Mouse (Mus musculus) forebrain, embryonic 14.5 days (tissue): Measurements from ENCODE around the gene Gm14597. TPM values are rescaled to one million over a fixed set of nuclear protein-coding genes. Genes with fewer than 3 reads are reported as not detected.
A peak's percentile ranks its signal among the peaks of the same experiment; 100 is the strongest.
"Not testable (repeated sequence)": the region's sequence is repeated elsewhere in the genome, so short reads cannot be mapped to it uniquely, and the experiment has no call there.

ENCODE experiments used
- ATAC-seq: fragments of 200-750 bp; cut with Nextera tagmentation; 2 replicates; pipeline ENCODE4 v1.8.0; 2017; ENCODE audit warnings: mild to moderate bottlenecking, moderate library complexity
- DNase-seq: peaks from one replicate; pipeline ENCODE4 v3.0.0-alpha.2; 2015; ENCODE audit warnings: low spot score
- H3K27ac ChIP-seq: fragments of 300-500 bp; sonication (generic); 2 replicates; pipeline ENCODE4 v1.5.1; 2014; ENCODE audit warnings: low read depth, mild to moderate bottlenecking, control low read depth, low read length, moderate library complexity
- H3K27me3 ChIP-seq: fragments of 300-500 bp; sonication (generic); replicated peaks from 2 replicates; pipeline ENCODE4 v1.6.1; 2014; ENCODE audit warnings: low read length, control low read depth, mixed read lengths; ENCODE audit not compliant: control insufficient read depth, insufficient read depth
- H3K36me3 ChIP-seq: fragments of 300-500 bp; sonication (generic); 2 replicates; pipeline ENCODE4 v1.6.1; 2014; ENCODE audit warnings: low read length, control low read depth; ENCODE audit not compliant: control insufficient read depth, insufficient read depth
- H3K4me1 ChIP-seq: fragments of 300-500 bp; sonication (generic); 2 replicates; pipeline ENCODE4 v1.6.1; 2014; ENCODE audit warnings: antibody characterized with exemption, low read length, control low read depth; ENCODE audit not compliant: control insufficient read depth, insufficient read depth
- H3K4me2 ChIP-seq: fragments of 300-500 bp; sonication (generic); 2 replicates; pipeline ENCODE4 v1.6.1; 2014; ENCODE audit warnings: mild to moderate bottlenecking, control low read depth, low read length
- H3K4me3 ChIP-seq: fragments of 300-500 bp; sonication (generic); 2 replicates; pipeline ENCODE4 v1.5.1; 2014; ENCODE audit warnings: low read depth, low read length, control low read depth
- H3K9ac ChIP-seq: fragments of 300-500 bp; sonication (generic); 2 replicates; pipeline ENCODE4 v1.6.1; 2014; ENCODE audit warnings: mild to moderate bottlenecking, low read length, control low read depth, moderate library complexity
- H3K9me3 ChIP-seq: fragments of 300-500 bp; sonication (generic); replicated peaks from 2 replicates; pipeline ENCODE4 v1.6.1; 2016; ENCODE audit warnings: low read length, control low read depth, mixed read lengths; ENCODE audit not compliant: control insufficient read depth
- WGBS: fragments of 180-500 bp; shearing (Covaris S2); extraction: QIAGEN DNeasy Blood & Tissue Kit; methylation state at CpG from one replicate; pipeline ENCODE4 v1.1.7; 2014; 5-methylcytosine and 5-hydroxymethylcytosine counted together
- polyA plus RNA-seq: library from polyadenylated mRNA; unstranded; fragments of >200 nt; fragmentation: Nextera tagmentation; extraction: Ambion mirVana; gene quantifications from 2 replicates; pipeline ENCODE4 v1.2.1, GENCODE M21; 2014

The Gm14597 gene
- polyA plus RNA-seq, 1 experiment from 2014 or later: not detected

- Histone ChIP-seq H3K9me3 (no peaks in the 10 kb centered on the region), H3K9ac (peak overlapping the region; percentile 65), H3K36me3 (no peaks in the 10 kb centered on the region), H3K27ac (peak overlapping the region; percentile 44; the same call in 1 of the 2 replicates), H3K4me3 (peak overlapping the region; percentile 39), H3K27me3 (no peaks in the 10 kb centered on the region), H3K4me1 (no peaks in the 10 kb centered on the region), H3K4me2 (peak overlapping the region; percentile 50)
- 31% methylated on average over 17 of the region's 18 CpGs for WGBS
- ATAC-seq: peak; percentile 26
- DNase-seq: peak; percentile 9
Observed at GRCm38 (mm10) chrX:53608122-53608813, 511 bp downstream of the Gm14597 start.

- H3K27me3 ChIP-seq: no peaks in the 10 kb centered on the region
- peak within 1 kb of the TSS; percentile 50 for H3K4me2 ChIP-seq
- H3K27ac ChIP-seq: peak within 1 kb of the TSS; percentile 44; the same call in 1 of the 2 replicates
- no peaks in the 10 kb centered on the region for H3K4me1 ChIP-seq
- WGBS: 34% methylated on average over 20 of the region's 20 CpGs
- H3K9ac ChIP-seq: peak within 1 kb of the TSS; percentile 65
- DNase-seq (peak; percentile 87), ATAC-seq (peak; percentile 93)
- no peaks in the 10 kb centered on the region for H3K36me3 ChIP-seq
- no peaks in the 10 kb centered on the region for H3K9me3 ChIP-seq
- H3K4me3 ChIP-seq: peak within 1 kb of the TSS; percentile 39
Observed at GRCm38 (mm10) chrX:53607242-53608121, 1.3 kb downstream of the Gm14597 start, which contains the start of gene Rtl8c. TSS of gene Rtl8c (plus strand) at chrX:53608032.

GRCm38 (mm10) chrX:53606176-53606575 is 2.6 kb downstream of the Gm14597 start:
- not testable (repeated sequence) for H3K9ac ChIP-seq, ATAC-seq, H3K27ac ChIP-seq, H3K4me1 ChIP-seq, H3K4me3 ChIP-seq, H3K4me2 ChIP-seq, H3K27me3 ChIP-seq, DNase-seq, H3K36me3 ChIP-seq, H3K9me3 ChIP-seq
- WGBS: 19% methylated on average over 1 of the region's 1 CpGs

GRCm38 (mm10) chrX:53599993-53600392 is 8.8 kb downstream of the Gm14597 start:
- DNase-seq, ATAC-seq, H3K36me3 ChIP-seq, H3K27me3 ChIP-seq, H3K9me3 ChIP-seq, H3K4me2 ChIP-seq, H3K4me3 ChIP-seq, H3K9ac ChIP-seq, H3K27ac ChIP-seq, H3K4me1 ChIP-seq: not testable (repeated sequence)
- 12% methylated on average over 1 of the region's 2 CpGs for WGBS

GRCm38 (mm10) chrX:53583404-53583803 is 25.4 kb downstream of the Gm14597 start:
- 65% methylated on average over 3 of the region's 4 CpGs for WGBS
- not testable (repeated sequence) for H3K27ac ChIP-seq, ATAC-seq, H3K36me3 ChIP-seq, DNase-seq, H3K27me3 ChIP-seq, H3K4me1 ChIP-seq, H3K4me3 ChIP-seq, H3K9ac ChIP-seq, H3K4me2 ChIP-seq, H3K9me3 ChIP-seq

GRCm38 (mm10) chrX:53581407-53581806 is 27.4 kb downstream of the Gm14597 start:
- not testable (repeated sequence) for DNase-seq, H3K4me2 ChIP-seq, H3K9ac ChIP-seq, H3K4me3 ChIP-seq, H3K27me3 ChIP-seq, H3K4me1 ChIP-seq, H3K9me3 ChIP-seq, H3K36me3 ChIP-seq, ATAC-seq, H3K27ac ChIP-seq
- 91% methylated on average over 2 of the region's 4 CpGs for WGBS

GRCm38 (mm10) chrX:53579311-53579710 is 29.5 kb downstream of the Gm14597 start:
- Histone ChIP-seq H3K9ac (no peak overlapping the region), H3K36me3 (no peaks in the 10 kb centered on the region), H3K9me3 (no peaks in the 10 kb centered on the region), H3K27me3 (no peaks in the 10 kb centered on the region), H3K4me2 (no peak overlapping the region), H3K4me3 (no peak overlapping the region), H3K4me1 (no peaks in the 10 kb centered on the region), H3K27ac (no peak overlapping the region)
- no peak for DNase-seq
- 77% methylated on average over 1 of the region's 1 CpGs for WGBS
- ATAC-seq: no peak
